Mouse (Mus musculus): ENCODE results near the gene Mc3r. TPM values are rescaled to one million over a fixed set of nuclear protein-coding genes. Genes with fewer than 3 reads are reported as not detected.

The Mc3r gene
- polyA plus RNA-seq (2015; fragmentation: Nextera tagmentation; extraction: Ambion mirVana), result not detected in 2 replicates

DNA sequence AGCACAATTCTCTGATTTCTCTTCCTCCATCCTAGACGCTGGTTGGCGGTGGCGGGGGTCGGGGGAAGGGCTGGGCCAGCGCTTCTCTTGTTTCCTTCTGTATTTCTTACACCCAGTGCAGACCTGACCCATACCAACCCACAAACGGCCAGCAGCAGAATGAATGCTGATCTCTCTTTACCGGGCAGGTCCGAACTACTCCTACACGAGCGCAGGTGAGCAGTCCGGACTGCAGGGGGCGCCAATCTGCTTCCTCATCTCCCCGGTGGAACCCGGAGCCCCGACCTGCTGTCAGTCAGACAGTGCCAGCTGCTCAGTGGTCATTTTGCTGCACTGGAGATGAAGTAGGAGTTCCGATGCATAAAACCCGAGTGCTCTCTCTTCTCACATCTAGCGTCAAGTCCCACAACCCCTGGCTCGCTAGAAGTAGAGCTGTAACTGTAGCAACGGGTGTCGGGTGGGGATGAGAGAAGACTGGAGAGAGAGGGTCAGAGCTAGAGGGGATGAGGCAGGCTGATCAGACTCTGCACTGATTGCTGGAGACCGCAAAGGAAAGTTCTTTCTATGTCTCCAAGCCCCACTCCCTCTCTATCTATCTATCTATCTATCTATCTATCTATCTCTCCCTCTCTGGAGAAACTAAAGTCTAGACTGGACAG, at the start of gene Mc3r:
Mc3r (plus strand) TSS at position 387 of the 659 bp plus-strand sequence.

Other genes starting within 250 kb of the Mc3r start
- gene Cbln4, start 205.0 kb upstream of the Mc3r start, polyA plus RNA-seq (2015; fragmentation: Nextera tagmentation; extraction: Ambion mirVana), result 0.35 TPM in 1 of 2 replicates, not detected in the other
- gene Fam210b, start 97.1 kb downstream of the Mc3r start, polyA plus RNA-seq (2015; fragmentation: Nextera tagmentation; extraction: Ambion mirVana), result 17.3 and 28.5 TPM in 2 replicates
- 20.1 and 20.6 TPM in 2 replicates for gene Aurka, start 122.0 kb downstream of the Mc3r start, polyA plus RNA-seq (2015; fragmentation: Nextera tagmentation; extraction: Ambion mirVana)
- gene Cstf1, start 122.2 kb downstream of the Mc3r start, polyA plus RNA-seq (2015; fragmentation: Nextera tagmentation; extraction: Ambion mirVana), result 21.7 and 24.6 TPM in 2 replicates
- 0.13 and 0.23 TPM in 2 replicates for gene Cass4, start 145.3 kb downstream of the Mc3r start, polyA plus RNA-seq (2015; fragmentation: Nextera tagmentation; extraction: Ambion mirVana)
- gene Rtf2, start 192.1 kb downstream of the Mc3r start, polyA plus RNA-seq (2015; fragmentation: Nextera tagmentation; extraction: Ambion mirVana), result 63.1 and 83.8 TPM in 2 replicates
- 0.20 and 0.86 TPM in 2 replicates for gene Gcnt7, start 210.1 kb downstream of the Mc3r start, polyA plus RNA-seq (2015; fragmentation: Nextera tagmentation; extraction: Ambion mirVana)
- 0.26 TPM in 1 of 2 replicates, not detected in the other for gene Fam209, start 224.0 kb downstream of the Mc3r start, polyA plus RNA-seq (2015; fragmentation: Nextera tagmentation; extraction: Ambion mirVana)

Measured in adrenal gland, postnatal 0 days (tissue).